Mouse (Mus musculus) thymus, postnatal 0 days (tissue): ENCODE data around the gene Ap1m1. TPM values are rescaled to one million over a fixed set of nuclear protein-coding genes. Genes with fewer than 3 reads are reported as not detected.

ENCODE experiments used
- DNase-seq: peaks from one replicate; pipeline ENCODE4 v3.0.0-alpha.2; 2015; ENCODE audit warnings: low spot score
- polyA plus RNA-seq: library from polyadenylated mRNA; unstranded; fragments of >200 nt; fragmentation: Nextera tagmentation; extraction: Ambion mirVana; gene quantifications from 2 replicates; pipeline ENCODE4 v1.2.1, GENCODE M21; 2015

The Ap1m1 gene
- polyA plus RNA-seq, 1 experiment from 2014 or later: 133 TPM

DNA sequence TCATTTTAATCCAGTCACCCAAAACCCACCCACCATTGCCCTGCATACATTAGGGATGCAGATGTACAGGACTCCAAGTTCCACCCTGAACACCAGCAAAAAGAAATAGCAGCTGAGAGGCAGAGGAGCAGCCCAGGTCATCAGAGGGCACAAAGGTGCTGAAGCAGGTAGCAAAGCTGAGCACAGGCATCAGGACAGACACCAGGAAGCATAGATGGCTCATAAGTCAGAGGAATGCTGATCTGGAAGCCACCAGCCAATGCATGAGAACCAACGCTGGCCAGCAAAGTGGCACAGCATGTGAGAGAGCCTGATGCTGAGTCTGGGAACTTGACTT lies 18.1 kb downstream of the Ap1m1 start:
- DNase-seq: no peak

DNA sequence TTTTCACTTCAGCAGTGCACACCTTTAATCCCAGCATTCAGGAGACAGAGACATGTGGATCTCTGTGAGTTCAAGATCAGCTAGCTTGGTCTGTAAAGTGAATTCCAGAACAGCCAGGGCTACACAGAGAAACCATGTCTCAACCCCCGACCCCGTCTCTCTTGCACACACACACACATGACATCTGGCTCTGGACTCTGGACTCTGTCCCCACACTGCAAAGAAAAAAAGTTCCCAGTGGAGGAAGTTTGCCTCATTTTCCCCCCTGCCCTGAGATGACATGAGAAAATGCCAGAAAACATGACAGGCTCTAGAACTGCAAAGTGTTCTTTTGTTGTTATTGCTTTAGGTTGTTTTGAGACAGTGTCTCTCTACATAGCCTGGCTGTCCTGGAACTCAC lies 20.0 kb downstream of the Ap1m1 start:
- DNase-seq: no peak

GRCm38 (mm10) chr8:72260585-72260984 lies 20.8 kb downstream of the Ap1m1 start:
- DNase-seq: no peak

DNA sequence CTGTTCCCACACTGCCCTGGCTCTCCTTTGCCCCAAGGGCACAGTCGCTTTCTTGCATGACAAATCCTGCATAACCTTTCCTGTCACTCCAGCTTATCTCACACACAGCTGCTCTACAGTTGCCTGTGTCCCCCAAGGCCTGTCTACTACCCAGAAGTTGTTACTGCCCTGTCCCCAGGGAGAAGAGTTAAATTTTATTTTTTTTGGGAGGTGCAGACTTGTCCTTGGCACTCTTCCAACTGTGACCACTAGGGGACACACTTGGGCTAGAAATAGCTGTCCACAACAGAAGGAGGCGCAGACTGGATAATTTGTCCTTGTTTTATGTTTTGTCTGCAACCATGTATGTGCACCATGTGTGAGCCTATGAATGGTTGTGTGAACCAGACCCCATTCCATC lies 21.2 kb downstream of the Ap1m1 start:
- DNase-seq: peak; percentile 80

DNA sequence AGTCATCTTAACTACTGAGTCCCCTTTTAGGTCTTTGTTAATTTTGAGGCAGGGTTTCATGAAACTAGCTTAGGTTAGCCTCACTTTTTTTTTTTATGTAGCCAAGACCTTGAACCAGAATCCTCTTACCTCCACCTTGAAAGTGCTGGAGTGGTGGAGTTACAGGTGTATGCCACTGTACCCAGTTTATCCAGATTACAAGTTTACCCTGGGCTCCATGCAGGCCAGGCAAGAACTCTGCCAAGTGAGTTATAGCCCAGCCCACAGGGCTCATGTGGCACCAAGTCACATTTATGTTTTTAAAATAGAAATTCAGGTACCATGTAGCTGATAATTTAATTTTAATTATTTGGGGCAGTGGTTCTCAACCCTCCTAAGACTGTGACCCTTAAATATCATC lies 21.6 kb downstream of the Ap1m1 start:
- no peak for DNase-seq

GRCm38 (mm10) chr8:72261872-72262271 lies 22.1 kb downstream of the Ap1m1 start:
- DNase-seq: no peak

- DNase-seq: no peak
Measured at GRCm38 (mm10) chr8:72262756-72263155, 22.9 kb downstream of the Ap1m1 start.

GRCm38 (mm10) chr8:72263451-72263850 lies 23.6 kb downstream of the Ap1m1 start:
- no peak for DNase-seq

- DNase-seq: no peak
Measured at GRCm38 (mm10) chr8:72265342-72265741, 25.5 kb downstream of the Ap1m1 start.

- DNase-seq: no peak
Measured at GRCm38 (mm10) chr8:72266671-72267070, 26.9 kb downstream of the Ap1m1 start.

DNA sequence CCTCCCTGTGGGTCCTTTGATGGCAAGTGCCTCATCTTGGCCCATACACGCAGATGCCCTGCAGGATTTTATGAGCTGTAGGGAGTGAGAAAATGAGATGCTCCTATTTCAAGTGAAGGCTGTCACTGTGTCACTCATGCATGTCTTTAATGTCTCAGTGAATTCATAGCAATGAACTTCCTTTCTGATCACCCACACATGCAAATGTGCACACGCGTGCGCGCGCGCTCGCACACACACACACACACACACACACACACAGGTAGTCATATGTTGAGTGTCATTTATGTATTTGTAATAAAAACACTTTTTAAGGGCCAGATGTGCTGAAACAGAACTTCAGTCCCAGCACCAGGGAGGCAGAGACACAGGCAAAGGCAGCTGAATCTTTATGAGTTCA lies 27.3 kb downstream of the Ap1m1 start:
- DNase-seq: no peak

GRCm38 (mm10) chr8:72268356-72268755 lies 28.5 kb downstream of the Ap1m1 start:
- no peak for DNase-seq

DNA sequence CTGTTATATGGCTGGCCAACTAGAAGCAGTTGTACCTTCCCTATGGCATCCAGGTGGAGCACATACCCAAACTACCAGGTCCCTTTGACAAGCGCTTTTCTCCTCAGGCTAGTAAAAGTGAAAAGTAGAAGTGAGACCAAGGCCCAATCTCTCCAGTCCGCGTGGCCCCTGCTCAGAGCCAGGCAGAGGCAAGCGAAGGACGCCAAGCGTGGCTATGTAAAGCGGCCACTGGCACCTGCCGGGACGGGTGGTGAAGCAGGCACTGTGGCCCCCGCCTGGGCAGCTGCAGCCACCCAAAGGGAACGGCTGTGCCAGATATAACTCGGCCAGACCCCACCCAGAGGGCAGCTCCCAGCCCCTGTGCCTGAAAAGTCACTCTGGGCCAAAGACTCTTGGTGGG lies 30.8 kb downstream of the Ap1m1 start:
- DNase-seq: no peak

- DNase-seq: no peak
Measured at GRCm38 (mm10) chr8:72271051-72271660, 31.3 kb downstream of the Ap1m1 start.

GRCm38 (mm10) chr8:72271691-72272090 lies 31.9 kb downstream of the Ap1m1 start:
- DNase-seq: no peak

DNA sequence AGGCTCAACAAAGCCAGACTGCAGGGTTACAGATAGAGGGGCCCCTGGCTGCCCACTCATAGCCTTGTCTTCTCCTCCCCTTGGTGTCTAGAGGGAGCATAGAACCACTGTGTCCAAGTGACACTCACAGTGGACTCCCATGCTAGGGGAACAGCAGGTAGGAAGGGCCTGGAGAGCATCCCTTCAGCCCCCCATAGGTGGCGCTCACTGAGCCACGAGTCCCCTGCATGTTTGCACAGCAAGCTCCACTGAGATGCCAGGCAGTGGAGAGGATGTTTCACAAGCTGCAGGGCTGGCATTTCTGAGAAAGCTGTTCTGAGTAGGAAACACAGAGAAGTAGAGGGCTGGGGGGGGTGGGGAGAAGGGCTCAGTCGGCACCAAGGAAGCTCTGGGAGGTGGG lies 32.5 kb downstream of the Ap1m1 start:
- DNase-seq: peak; percentile 84

DNA sequence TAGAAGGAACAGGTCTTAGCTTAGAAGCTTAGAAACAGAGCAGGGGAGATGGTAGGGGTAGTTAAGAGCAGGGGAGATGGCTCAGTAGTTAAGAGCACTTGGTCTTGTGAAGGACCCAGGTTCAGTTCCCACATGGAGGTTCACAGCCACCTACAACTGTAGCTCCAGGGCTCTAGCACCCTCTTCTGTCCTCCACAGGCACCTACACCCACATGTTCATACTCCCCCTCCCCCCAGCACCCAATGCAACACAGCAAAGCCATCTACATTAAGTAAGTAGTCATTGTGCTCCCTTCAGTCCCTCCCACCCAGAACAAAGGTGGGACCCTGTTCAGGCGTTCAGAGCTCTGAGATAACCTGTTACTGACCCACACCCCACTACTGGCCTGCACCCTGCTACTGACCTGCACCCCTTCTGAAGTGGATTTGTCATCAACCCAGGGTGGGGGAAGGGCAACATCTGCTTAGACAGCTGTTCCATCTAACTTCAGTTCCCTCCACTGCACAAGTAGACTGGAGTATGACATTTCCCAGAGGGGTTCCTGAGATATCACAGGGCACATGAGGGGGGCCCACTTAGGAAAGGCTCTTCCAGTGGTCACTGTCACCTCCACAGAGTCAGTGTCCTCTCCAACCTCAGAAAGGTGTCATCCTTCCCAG lies 33.4 kb downstream of the Ap1m1 start:
- DNase-seq: no peak

DNA sequence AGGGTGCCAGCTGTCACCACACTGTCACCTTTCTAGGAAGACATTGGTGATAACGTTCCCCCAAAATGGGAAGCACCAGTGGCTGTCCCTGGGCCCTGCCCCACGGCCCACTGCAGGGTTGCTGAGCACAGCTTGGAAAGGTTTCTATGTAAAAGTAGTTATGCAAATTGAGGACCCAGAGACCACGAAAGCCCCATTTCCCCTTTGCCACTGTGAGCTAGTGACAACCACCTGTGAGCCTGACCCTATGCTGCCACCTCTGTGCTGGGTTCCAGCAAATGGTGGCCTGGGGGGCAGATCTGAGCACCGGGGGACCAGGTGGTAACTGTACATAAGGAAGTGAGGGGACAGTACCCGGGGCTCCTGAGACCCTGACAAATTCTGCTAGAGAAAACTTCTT lies 34.0 kb downstream of the Ap1m1 start:
- peak; percentile 40 for DNase-seq

DNA sequence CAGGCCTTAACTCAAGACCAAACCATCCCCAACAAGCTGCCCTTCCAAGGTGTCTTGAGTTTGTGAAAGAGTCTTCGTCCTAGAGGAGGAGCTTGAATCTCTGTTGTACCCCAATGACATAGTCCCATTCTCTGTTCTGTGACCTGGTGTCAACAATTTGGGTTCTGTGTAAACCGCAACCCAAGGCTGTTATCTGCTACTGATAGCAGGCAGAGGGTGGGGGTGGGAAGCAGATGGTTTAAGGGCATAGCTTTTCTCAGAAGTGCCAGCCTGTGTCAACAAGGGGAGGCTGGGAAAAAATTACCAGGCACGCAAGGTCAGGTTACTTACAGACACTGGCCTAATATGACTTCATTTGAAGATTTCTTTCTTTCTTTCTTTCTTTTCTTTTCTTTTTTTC lies 37.4 kb downstream of the Ap1m1 start:
- peak; percentile 50 for DNase-seq

DNA sequence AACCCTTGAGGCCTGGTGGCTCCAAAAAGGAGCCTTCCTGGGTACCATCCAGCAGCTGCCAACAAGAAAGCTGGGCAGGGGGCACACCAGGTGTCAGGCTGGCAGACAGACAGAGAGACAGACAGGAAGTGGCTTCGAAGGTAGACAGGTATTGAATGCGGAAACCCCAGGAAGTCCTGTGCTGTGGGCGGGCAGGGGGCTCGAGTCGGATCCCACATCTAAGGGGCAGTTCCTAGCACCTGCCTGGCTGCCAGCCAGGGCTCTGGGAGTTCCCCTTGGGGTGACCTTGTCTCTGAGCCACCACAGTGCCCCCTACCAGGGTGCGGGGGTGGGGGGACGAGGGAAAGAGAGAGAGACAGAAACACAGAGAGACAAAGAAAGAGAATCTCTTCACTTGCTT lies 39.3 kb downstream of the Ap1m1 start:
- DNase-seq: peak; percentile 87

GRCm38 (mm10) chr8:72281634-72282033 lies 41.8 kb downstream of the Ap1m1 start:
- DNase-seq: no peak

DNA sequence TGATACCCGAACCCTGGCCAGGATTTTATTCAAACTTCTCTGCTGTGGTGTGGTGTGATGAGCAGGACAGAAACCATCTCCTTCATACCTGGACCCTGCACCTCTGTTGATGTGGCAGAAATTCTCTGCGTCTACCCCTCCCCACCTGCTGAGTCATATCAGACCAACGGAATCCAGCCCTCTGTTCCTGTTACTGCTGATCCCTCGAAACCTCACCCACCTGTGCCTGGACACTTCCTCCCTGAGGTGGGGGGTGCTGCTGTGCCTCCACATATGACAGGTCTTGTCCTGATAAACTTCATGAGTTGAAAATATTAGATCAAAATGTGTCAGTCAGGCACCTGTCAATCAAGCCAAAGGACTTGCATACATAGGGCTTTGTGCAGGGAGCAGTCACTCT lies 45.5 kb downstream of the Ap1m1 start:
- DNase-seq: no peak

DNA sequence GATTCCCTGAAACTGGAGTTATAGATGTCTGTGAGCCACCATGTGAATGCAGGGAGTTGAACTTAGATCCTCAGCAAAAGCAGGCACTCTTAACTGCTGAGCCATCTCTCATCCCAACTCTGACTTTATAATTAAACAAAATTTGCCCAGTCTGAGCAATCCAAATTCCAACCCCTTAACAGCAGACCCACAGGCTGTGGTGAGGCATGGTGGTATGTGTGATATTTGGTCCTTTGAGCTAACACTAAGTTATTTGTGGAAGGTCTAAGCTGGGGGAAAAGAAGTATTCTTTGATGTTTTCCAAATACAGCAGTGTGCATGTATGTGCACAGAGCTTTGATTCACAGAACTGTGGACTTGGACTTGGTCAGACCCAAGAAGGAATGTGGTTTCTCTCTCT lies 49.2 kb downstream of the Ap1m1 start:
- no peak for DNase-seq

DNA sequence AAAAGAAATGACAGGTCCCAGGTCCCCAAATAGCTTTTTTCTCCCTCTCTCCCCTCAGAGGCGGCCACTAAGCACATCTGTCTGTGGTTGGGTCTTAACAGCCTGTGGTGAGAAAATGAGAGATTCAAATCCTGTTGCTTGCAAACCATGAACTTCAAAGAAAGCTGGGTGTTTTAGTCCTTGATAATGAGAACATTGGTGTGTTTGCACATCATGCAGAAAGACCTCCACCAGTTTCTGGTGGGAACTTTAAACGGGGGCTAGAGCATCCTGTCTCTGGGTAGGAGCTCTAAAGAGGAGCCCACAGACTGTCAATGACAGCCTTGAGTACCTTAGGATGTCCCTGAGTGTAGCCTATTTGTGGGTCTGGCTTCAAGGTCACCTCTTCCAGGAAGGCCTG lies 51.3 kb downstream of the Ap1m1 start:
- peak; percentile 50 for DNase-seq
